Mouse (Mus musculus): ENCODE results near the gene Ccdc50.

Ccdc50 gene

GRCm38 (mm10) chr16:27388761-27389451, at the start of gene Ccdc50:
Ccdc50 (plus strand) TSS chr16:27388869.
- DNase-seq (ENCODE audit: low read depth) = peak; percentile 55

DNA sequence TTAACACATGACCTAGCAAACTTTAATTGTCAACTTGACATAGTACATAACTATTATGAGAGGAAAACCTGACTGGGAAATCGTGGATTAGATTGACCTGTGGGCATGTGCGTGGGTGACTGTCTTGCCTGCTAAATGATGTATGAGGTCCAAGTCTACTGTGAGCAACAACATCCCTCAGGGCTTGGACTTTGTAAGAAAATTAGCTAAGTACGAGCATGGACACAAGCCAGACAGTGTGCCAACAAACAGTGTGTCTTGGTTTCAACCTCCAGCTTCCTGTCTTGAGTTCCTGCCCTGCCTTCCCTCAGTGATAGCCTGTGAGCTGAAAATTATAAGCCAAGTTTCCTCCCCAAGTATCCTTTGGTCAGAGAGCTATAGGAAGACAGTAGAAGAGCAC, 41.1 kb upstream of the Ccdc50 start:
- no peak for DNase-seq (ENCODE audit: low read depth)

- DNase-seq (ENCODE audit: low read depth) = no peak
Measured at GRCm38 (mm10) chr16:27348359-27348758, 40.3 kb upstream of the Ccdc50 start.

DNA sequence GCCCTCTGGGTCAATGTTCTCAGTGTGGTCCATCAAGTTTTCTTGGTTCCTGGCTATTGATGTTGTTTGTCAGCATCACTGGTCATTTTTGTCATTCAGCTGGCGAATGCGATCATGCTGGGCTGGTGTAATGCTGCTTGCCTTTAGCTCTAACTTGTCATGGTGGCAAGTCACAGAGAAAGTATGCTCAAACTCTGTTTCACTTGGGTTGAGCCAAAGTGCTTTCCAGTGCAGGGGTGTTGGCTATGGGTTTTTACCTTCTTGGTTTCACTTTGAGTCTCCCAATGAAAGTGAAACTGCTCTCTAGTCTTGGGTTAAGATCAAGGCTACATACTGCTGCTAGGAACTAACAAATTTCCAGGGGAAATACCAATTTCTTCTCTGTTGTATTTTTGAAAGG, 39.4 kb upstream of the Ccdc50 start:
- peak; percentile 21 for DNase-seq (ENCODE audit: low read depth)

GRCm38 (mm10) chr16:27349878-27350532, 38.7 kb upstream of the Ccdc50 start:
- DNase-seq (ENCODE audit: low read depth) = no peak

DNA sequence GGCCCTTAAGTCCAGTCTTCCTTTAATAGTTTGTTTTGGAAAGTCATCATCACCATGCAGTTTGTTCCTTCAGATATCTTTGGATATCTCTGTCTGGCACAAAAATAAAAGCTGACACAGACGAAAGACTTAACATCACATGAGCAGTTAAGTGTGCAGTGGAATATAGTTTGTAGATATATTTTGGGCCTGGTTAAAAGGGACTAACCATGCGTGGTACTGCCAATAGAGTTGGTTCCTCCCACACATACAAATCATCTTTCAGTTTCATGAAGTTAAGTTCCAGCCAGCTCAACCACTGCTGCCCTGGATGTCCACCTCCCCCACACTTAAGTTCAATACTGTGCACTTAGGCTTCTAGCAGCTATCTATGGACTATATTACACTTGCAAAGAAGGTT, 34.2 kb upstream of the Ccdc50 start:
- no peak for DNase-seq (ENCODE audit: low read depth)

DNA sequence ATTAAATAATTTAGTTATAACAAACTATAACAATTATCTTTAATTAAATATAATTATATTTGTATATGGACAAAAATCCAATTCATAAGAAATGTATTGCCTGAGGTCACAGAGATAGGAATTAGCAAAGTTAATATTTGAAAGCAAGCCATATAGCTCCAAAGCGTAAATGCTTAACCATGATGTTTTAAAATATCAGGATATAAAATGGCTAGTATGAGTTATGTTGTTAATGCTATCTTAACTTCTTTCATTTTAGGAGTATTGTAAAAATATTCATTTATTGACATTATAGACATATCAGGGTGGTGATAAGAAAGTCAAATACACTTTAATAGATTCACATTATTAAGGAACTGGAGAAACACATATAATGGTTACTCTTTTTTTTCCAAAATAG, 28.6 kb upstream of the Ccdc50 start:
- DNase-seq (ENCODE audit: low read depth) = no peak

DNA sequence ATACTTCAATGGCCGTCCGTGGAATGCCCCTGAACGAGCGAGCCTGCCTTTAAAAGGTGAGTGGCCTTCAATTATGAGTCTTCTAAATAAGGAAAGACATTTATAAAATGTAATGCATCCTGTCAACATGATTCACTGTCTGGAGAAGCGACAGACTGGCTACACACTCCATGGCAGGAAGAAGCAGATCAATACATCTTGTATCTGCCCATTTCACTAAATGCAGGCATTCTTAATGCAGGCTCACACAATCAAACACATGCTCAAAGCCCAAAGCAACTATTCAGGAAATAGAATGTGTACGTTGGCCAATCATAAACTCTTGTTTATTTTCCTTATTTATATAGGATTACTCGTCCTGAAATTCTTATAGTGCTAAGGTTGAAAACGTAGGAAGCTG, 18.5 kb upstream of the Ccdc50 start, which contains the start of gene Uts2b:
Gene Uts2b, minus strand, starts transcription at position 49 of the 400 bp plus-strand sequence.
- DNase-seq (ENCODE audit: low read depth) = no peak

DNA sequence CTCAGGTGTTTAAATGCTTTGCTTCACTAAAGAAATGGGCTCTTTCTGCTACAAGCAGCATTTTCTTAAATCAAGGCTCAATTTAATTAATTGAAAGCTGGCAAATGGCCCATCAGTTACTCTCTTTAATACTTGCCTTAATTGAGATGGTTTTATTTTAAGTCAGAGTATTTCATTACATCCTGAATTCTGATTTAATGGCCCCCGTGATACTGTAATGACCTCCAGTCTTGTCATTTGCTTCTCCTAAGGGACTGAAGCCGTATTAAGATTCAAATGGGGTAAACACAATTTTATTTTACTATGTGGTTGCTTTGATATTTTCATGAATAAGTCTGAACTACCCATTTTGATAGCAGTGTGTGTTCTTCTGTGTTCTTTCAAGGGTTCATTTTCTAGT, 18.0 kb upstream of the Ccdc50 start:
- no peak for DNase-seq (ENCODE audit: low read depth)

DNA sequence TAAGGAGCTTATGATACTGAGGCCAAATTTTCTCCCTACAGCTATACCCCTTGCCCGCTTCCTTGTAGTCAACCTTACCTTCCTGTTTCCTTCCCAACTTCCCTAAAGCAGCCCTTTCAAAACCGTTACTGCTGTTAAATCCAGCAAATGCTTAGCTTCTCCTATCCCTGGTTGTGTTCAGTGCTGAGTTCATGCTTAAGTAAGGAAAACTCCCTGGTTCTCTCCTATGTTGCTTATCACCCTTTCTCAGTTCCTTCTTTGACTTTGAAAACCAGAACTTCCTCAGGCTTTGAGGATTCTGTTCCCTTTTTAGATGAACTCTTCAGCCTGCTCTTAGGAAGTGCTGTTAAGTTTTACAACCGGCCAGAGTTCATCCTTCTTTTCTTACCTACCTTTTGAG, 14.5 kb upstream of the Ccdc50 start:
- no peak for DNase-seq (ENCODE audit: low read depth)

GRCm38 (mm10) chr16:27375318-27375717, 13.4 kb upstream of the Ccdc50 start:
- DNase-seq (ENCODE audit: low read depth) = no peak

- DNase-seq (ENCODE audit: low read depth) = no peak
Measured at GRCm38 (mm10) chr16:27376556-27376955, 12.1 kb upstream of the Ccdc50 start.

- DNase-seq (ENCODE audit: low read depth) = no peak
Measured at GRCm38 (mm10) chr16:27382217-27382616, 6.5 kb upstream of the Ccdc50 start.

GRCm38 (mm10) chr16:27384893-27385603, 3.6 kb upstream of the Ccdc50 start:
- no peak for DNase-seq (ENCODE audit: low read depth)

DNA sequence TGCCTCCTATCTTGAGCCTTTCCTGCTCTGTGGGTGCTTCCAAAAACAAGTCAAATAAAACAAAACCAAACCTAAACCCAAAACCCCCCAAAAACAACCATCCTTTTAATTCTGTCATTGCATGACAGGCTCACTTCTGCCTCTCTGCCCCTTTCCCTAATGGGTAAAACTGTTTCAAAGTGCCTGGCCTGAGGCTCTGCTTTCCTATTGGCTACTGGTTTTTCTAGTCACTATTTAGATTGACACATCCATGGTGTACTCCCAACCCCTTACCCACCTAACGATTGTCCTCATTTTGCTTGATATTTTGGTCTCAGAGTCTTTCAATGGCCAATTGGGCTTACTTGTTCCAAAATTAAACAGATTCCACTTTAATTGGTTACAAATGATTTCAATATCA, 3.0 kb upstream of the Ccdc50 start:
- no peak for DNase-seq (ENCODE audit: low read depth)

DNA sequence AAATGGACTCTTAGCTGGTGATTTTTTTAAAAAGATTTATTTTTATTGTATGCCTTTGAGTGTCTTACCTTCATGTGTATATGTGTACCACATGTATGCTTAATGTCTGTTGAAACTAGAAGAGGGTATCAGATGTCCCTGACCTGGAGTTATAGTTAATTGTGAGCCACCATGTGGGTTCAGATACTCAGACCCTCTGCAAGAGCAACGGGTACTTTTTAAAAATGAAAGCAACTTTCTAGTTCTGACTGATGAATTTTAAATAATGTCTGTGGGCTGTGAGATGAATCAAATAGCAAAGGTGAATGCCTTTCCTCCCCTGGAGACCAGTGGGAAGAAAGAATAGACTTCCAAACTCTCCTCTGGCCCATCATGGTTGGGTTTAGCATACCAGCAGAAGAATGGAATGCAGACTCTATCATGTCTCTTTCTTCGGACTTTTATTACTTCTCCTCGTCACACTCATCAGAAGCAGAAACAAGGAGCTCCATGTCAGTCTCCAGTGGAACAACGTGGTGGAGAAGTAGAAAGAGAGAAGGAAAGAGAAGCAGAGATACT, 1.7 kb upstream of the Ccdc50 start:
- DNase-seq (ENCODE audit: low read depth) = no peak

DNA sequence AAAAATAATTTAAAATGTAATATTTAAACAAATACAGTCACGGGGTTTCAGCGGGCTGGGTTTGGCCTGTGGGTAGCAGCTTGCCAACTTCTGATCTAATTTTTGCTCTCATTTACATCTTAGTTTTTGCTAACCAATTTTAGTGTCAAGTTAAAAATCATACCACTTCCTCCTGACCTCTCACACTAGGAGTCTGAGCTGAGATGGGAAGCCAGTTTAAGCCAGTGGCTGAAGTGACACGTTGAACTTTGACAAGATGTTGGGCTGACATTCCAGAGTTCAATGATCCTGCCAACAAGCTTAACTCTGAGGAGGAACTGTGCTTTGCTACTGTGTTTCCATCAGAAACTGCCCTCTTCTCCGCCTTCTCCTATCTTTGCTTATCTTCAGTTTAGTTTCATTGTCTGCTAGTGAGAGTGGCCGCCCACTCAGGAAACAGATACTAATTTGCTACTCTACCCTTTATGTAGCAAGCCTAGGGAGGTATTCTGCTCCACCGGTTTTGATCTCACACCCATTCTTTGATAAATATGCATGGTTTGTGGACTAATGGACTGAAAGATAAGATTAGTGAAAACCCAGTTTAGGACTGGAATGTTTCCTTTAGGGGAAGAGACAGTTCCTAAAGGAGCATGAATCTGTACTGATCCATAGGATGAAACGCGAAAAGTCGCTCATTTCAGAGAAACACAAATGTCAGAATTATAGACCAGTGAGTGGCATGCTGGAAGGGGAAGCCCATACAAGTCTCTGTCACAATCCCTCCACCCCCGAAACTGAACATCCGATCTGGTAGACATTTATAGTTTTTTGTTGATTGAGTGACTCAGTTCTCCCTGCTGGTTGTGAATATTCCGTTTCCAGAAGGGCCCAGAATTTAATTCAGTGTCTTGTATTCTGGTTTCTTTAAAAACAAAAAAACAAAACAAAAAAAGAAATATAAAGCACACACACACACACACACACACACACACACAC, 746 bp upstream of the Ccdc50 start:
- peak; percentile 38 for DNase-seq (ENCODE audit: low read depth)

DNA sequence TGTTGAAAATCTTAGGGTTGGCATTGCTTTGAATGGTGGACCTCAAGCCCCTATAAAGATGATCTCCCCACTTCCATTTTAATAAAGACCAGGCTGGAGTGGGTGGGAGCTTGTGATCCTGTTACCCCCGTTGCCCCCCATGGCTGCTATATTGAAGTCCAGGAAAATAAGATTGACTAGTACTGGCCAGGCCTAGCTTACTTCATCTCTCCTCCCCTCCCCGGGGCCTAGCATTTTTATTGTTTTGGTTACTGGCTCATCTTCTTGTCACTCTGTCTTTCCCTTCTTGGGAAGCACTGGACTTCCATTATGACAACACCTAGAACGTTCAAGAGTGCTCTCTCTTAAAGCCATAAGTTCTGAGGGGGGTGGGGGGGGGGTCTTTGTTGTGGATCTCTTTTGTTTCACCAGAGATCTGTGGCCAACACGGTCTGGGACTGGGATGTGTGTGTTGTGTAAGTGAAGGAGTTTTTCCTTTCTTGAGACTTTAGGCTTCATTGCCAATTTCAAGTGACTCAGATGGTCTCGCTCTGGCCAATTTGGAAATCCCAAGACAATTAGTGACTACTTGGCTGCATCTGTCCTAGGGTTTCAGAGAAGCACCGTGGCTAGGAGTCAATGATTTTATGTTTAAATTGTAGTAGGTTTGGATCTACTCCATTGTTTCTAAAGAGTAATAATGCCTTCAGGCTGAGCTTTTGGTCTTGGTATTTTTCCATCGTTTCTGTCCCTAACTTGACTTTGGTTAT, 1.0 kb downstream of the Ccdc50 start:
- peak; percentile 22 for DNase-seq (ENCODE audit: low read depth)

GRCm38 (mm10) chr16:27390306-27390705, 1.6 kb downstream of the Ccdc50 start:
- no peak for DNase-seq (ENCODE audit: low read depth)

- no peak for DNase-seq (ENCODE audit: low read depth)
Measured at GRCm38 (mm10) chr16:27391845-27392244, 3.2 kb downstream of the Ccdc50 start.
